Mouse (Mus musculus) MEL (cell line): ENCODE data around the gene Jarid2. TPM values are rescaled to one million over a fixed set of nuclear protein-coding genes. Genes with fewer than 3 reads are reported as not detected.

ENCODE experiments used
- DNase-seq: peaks from one replicate; pipeline ENCODE4 v3.0.0; 2011; ENCODE audit warnings: low read depth, low spot score
- H3K27ac ChIP-seq: 2 replicates; pipeline ENCODE4 v1.5.1; 2012; ENCODE audit warnings: low read depth, mild to moderate bottlenecking, control low read depth, low read length, moderate library complexity; ENCODE audit not compliant: control insufficient read depth
- H3K27me3 ChIP-seq, 2 experiments: fragments of 150-350 bp in 1 of 2; sonication (generic) in 1 of 2; 2 replicates each; pipeline ENCODE4 v1.6.1; 2012; ENCODE audit warnings: low read length in 2 of 2, mild to moderate bottlenecking in 2 of 2, improper control_type of control experiment in 1 of 2, moderate library complexity in 1 of 2; ENCODE audit not compliant: insufficient read depth in 2 of 2, control insufficient read depth in 1 of 2
- H3K36me3 ChIP-seq, 2 experiments: 2 replicates each; pipeline ENCODE4 v1.6.1; 2012 to 2014; ENCODE audit warnings: low read length in 2 of 2, improper control_type of control experiment in 1 of 2, inconsistent platforms in 1 of 2, mild to moderate bottlenecking in 1 of 2; ENCODE audit not compliant: insufficient read depth in 2 of 2, control insufficient read depth in 1 of 2
- H3K4me1 ChIP-seq, 2 experiments: fragments of 150-350 bp in 1 of 2; sonication (generic) in 1 of 2; 2 replicates each; pipeline ENCODE4 v1.6.1; 2012; ENCODE audit warnings: low read length in 2 of 2, improper control_type of control experiment in 1 of 2, mild to moderate bottlenecking in 1 of 2; ENCODE audit not compliant: insufficient read depth in 2 of 2, control insufficient read depth in 1 of 2
- H3K4me3 ChIP-seq, 2 experiments: fragments of 150-350 bp in 1 of 2; sonication (generic) in 1 of 2; 2 replicates each; pipeline ENCODE4 v1.5.1; 2012; ENCODE audit warnings: low read depth in 2 of 2, low read length in 2 of 2, mild to moderate bottlenecking in 2 of 2, moderate library complexity in 2 of 2, control low read depth in 1 of 2, improper control_type of control experiment in 1 of 2; ENCODE audit not compliant: control insufficient read depth in 1 of 2, insufficient read depth in 1 of 2
- H3K79me2 ChIP-seq: 2 replicates; pipeline ENCODE4 v1.6.1; 2012; ENCODE audit warnings: mild to moderate bottlenecking, low read length, moderate library complexity; ENCODE audit not compliant: control insufficient read depth, poor library complexity, insufficient read depth
- H3K9ac ChIP-seq: 2 replicates; pipeline ENCODE4 v1.6.1; 2012; ENCODE audit warnings: low read depth, mild to moderate bottlenecking, control low read depth, low read length, moderate library complexity; ENCODE audit not compliant: control insufficient read depth, poor library complexity, severe bottlenecking
- H3K9me3 ChIP-seq: fragments of 150-350 bp; sonication (generic); replicated peaks from 2 replicates; pipeline ENCODE4 v1.6.1; 2012; ENCODE audit warnings: mild to moderate bottlenecking, low read length, improper control_type of control experiment, moderate library complexity; ENCODE audit not compliant: insufficient read depth
- BHLHE40 ChIP-seq: IDR thresholded peaks from 2 replicates; pipeline ENCODE4 v1.6.1; 2012; ENCODE audit warnings: low read depth, mild to moderate bottlenecking, inconsistent platforms, low read length, improper control_type of control experiment, borderline replicate concordance
- CHD2 ChIP-seq: IDR thresholded peaks from 2 replicates; pipeline ENCODE4 v1.6.1; 2011; ENCODE audit warnings: low read length, improper control_type of control experiment
- CTCF ChIP-seq, 3 experiments: IDR thresholded peaks in 2 of 3; conservative IDR thresholded peaks in 1 of 3; 2 replicates each; pipeline ENCODE4 v1.5.1; 2011 to 2012; ENCODE audit warnings: low read length in 3 of 3, low read depth in 2 of 3, mild to moderate bottlenecking in 2 of 3, improper control_type of control experiment in 1 of 3, inconsistent platforms in 1 of 3, mixed read lengths in 1 of 3, moderate library complexity in 1 of 3; ENCODE audit not compliant: control insufficient read depth in 1 of 3, insufficient read depth in 1 of 3, poor library complexity in 1 of 3, severe bottlenecking in 1 of 3
- E2F4 ChIP-seq: IDR thresholded peaks from 2 replicates; pipeline ENCODE4 v1.6.1; 2011; ENCODE audit warnings: low read depth, low read length, improper control_type of control experiment, borderline replicate concordance
- ELF1 ChIP-seq: IDR thresholded peaks from 2 replicates; pipeline ENCODE4 v1.6.1; 2014; ENCODE audit warnings: low read depth, mild to moderate bottlenecking, inconsistent platforms, low read length, improper control_type of control experiment, moderate library complexity
- ETS1 ChIP-seq: IDR thresholded peaks from 2 replicates; pipeline ENCODE4 v1.6.1; 2012; ENCODE audit warnings: low read depth, mild to moderate bottlenecking, inconsistent platforms, low read length, improper control_type of control experiment, moderate library complexity
- GABPA ChIP-seq: IDR thresholded peaks from 2 replicates; pipeline ENCODE4 v1.6.1; 2012; ENCODE audit warnings: low read depth, mild to moderate bottlenecking, inconsistent platforms, low read length, improper control_type of control experiment, moderate library complexity
- HCFC1 ChIP-seq: IDR thresholded peaks from 2 replicates; pipeline ENCODE4 v1.6.1; 2012; ENCODE audit warnings: low read depth, mild to moderate bottlenecking, inconsistent platforms, low read length, improper control_type of control experiment, moderate library complexity
- JUND ChIP-seq: IDR thresholded peaks from 2 replicates; pipeline ENCODE4 v1.6.1; 2011; ENCODE audit warnings: low read depth, mild to moderate bottlenecking, improper control_type of control experiment, low read length
- KAT2A ChIP-seq: conservative IDR thresholded peaks from 2 replicates; pipeline ENCODE4 v1.6.1; 2012; ENCODE audit warnings: low read depth, low read length, improper control_type of control experiment, inconsistent platforms
- MAFK ChIP-seq: IDR thresholded peaks from 2 replicates; pipeline ENCODE4 v1.6.1; 2011; ENCODE audit warnings: low read depth, mild to moderate bottlenecking, low read length, improper control_type of control experiment, borderline replicate concordance
- MAX ChIP-seq: IDR thresholded peaks from 2 replicates; pipeline ENCODE4 v1.6.1; 2011; ENCODE audit warnings: low read length, improper control_type of control experiment
- MAZ ChIP-seq: IDR thresholded peaks from 2 replicates; pipeline ENCODE4 v1.6.1; 2012; ENCODE audit warnings: low read depth, mild to moderate bottlenecking, inconsistent platforms, low read length, improper control_type of control experiment
- MEF2A ChIP-seq: IDR thresholded peaks from 2 replicates; pipeline ENCODE4 v1.6.1; 2014; ENCODE audit warnings: low read depth, mild to moderate bottlenecking, inconsistent platforms, low read length, improper control_type of control experiment; ENCODE audit not compliant: poor library complexity, insufficient replicate concordance, severe bottlenecking; ENCODE audit errors: extremely low read depth
- MYB ChIP-seq: IDR thresholded peaks from 2 replicates; pipeline ENCODE4 v1.6.1; 2011; ENCODE audit warnings: mild to moderate bottlenecking, low read depth, low read length, improper control_type of control experiment
- NRF1 ChIP-seq: IDR thresholded peaks from 2 replicates; pipeline ENCODE4 v1.6.1; 2014; ENCODE audit warnings: low read depth, mild to moderate bottlenecking, inconsistent platforms, low read length, improper control_type of control experiment, moderate library complexity; ENCODE audit not compliant: poor library complexity, insufficient read depth, severe bottlenecking
- POLR2AphosphoS2 ChIP-seq: IDR thresholded peaks from 2 replicates; pipeline ENCODE4 v1.6.1; 2011; ENCODE audit warnings: low read length, improper control_type of control experiment
- POLR2AphosphoS5 ChIP-seq: IDR thresholded peaks from 2 replicates; pipeline ENCODE4 v1.6.1; 2012; ENCODE audit warnings: low read depth, borderline replicate concordance, mild to moderate bottlenecking, inconsistent platforms, low read length, moderate library complexity, mixed read lengths
- RAD21 ChIP-seq: IDR thresholded peaks from 2 replicates; pipeline ENCODE4 v1.6.1; 2011; ENCODE audit warnings: mild to moderate bottlenecking, low read depth, low read length, improper control_type of control experiment
- SIN3A ChIP-seq: IDR thresholded peaks from 2 replicates; pipeline ENCODE4 v1.6.1; 2012; ENCODE audit warnings: low read length, improper control_type of control experiment, inconsistent platforms
- SMC3 ChIP-seq: IDR thresholded peaks from 2 replicates; pipeline ENCODE4 v1.6.1; 2011; ENCODE audit warnings: low read depth, low read length, improper control_type of control experiment
- TAL1 ChIP-seq: IDR thresholded peaks from 2 replicates; pipeline ENCODE4 v1.6.1; 2012; ENCODE audit warnings: mild to moderate bottlenecking, inconsistent platforms, low read length, moderate library complexity, mixed read lengths
- TBP ChIP-seq: IDR thresholded peaks from 2 replicates; pipeline ENCODE4 v1.8.0; 2011; ENCODE audit warnings: low read depth, low read length, improper control_type of control experiment
- UBTF ChIP-seq: IDR thresholded peaks from 2 replicates; pipeline ENCODE4 v1.6.1; 2012; ENCODE audit warnings: low read depth, mild to moderate bottlenecking, inconsistent platforms, low read length, improper control_type of control experiment, moderate library complexity, borderline replicate concordance; ENCODE audit not compliant: insufficient read depth
- USF1 ChIP-seq: IDR thresholded peaks from 2 replicates; pipeline ENCODE4 v1.6.1; 2014; ENCODE audit warnings: low read depth, mild to moderate bottlenecking, inconsistent platforms, low read length, improper control_type of control experiment, moderate library complexity
- USF2 ChIP-seq, 2 experiments: IDR thresholded peaks; 2 replicates each; pipeline ENCODE4 v1.6.1; 2011 to 2012; ENCODE audit warnings: improper control_type of control experiment in 2 of 2, low read length in 2 of 2, borderline replicate concordance in 1 of 2, inconsistent platforms in 1 of 2, low read depth in 1 of 2, mild to moderate bottlenecking in 1 of 2; ENCODE audit not compliant: insufficient read depth in 1 of 2
- ZC3H11A ChIP-seq: IDR thresholded peaks from 2 replicates; pipeline ENCODE4 v1.6.1; 2012; ENCODE audit warnings: low read depth, mild to moderate bottlenecking, inconsistent platforms, low read length, improper control_type of control experiment
- ZKSCAN1 ChIP-seq: IDR thresholded peaks from 2 replicates; pipeline ENCODE4 v1.6.1; 2012; ENCODE audit warnings: low read depth, mild to moderate bottlenecking, inconsistent platforms, low read length, improper control_type of control experiment, moderate library complexity
- ZNF384 ChIP-seq: IDR thresholded peaks from 2 replicates; pipeline ENCODE4 v1.6.1; 2012; ENCODE audit warnings: low read depth, mild to moderate bottlenecking, inconsistent platforms, low read length, improper control_type of control experiment
- polyA plus RNA-seq, 2 experiments: library from polyadenylated mRNA; stranded (reverse) in 1 of 2; unstranded in 1 of 2; fragments of >175 nt in 1 of 2; fragments of >200 nt in 1 of 2; gene quantifications; 2 replicates each; pipeline versions ENCODE4 v1.2.1 to v1.2.4; 2012; ENCODE audit warnings: low replicate concordance in 2 of 2, low read depth in 1 of 2; ENCODE audit not compliant: insufficient read length in 2 of 2, insufficient read depth in 1 of 2, missing spikeins in 1 of 2
- total RNA-seq: library from RNA; depleted of rRNA; stranded (reverse); fragments of 300-350 nt; gene quantifications from 2 replicates; pipeline ENCODE4 v1.2.3, GENCODE M21; 2012

The Jarid2 gene
- total and polyA plus RNA-seq, 3 experiments: 5.4 to 76.5 (median 21.2) TPM

- H3K36me3 ChIP-seq: no peaks in the 10 kb centered on the region; a peak in 1 of 4 replicates
- no peaks in the 10 kb centered on the region for H3K9me3 ChIP-seq
- H3K27ac ChIP-seq: no peak overlapping the region
- H3K9ac ChIP-seq: no peak overlapping the region
- H3K27me3 ChIP-seq: no peaks in the 10 kb centered on the region
- H3K4me3 ChIP-seq: no peak overlapping the region
- no peaks in the 10 kb centered on the region for H3K79me2 ChIP-seq
- no peak for DNase-seq
- H3K4me1 ChIP-seq: no peaks in the 10 kb centered on the region
- TF ChIP-seq JUND: no peak
- TF ChIP-seq CHD2: no peak
- TF ChIP-seq E2F4: no peak
- no peak for TF ChIP-seq ZC3H11A
- TF ChIP-seq POLR2AphosphoS2: no peak
- no peak for TF ChIP-seq MYB
- TF ChIP-seq MAX: no peak
- TF ChIP-seq USF1: no peak
- TF ChIP-seq UBTF: no peak
- TF ChIP-seq ZNF384: no peak
- TF ChIP-seq RAD21: no peak
- TF ChIP-seq TBP: no peak
- no peak for TF ChIP-seq ZKSCAN1
- no peak for TF ChIP-seq SIN3A
- TF ChIP-seq KAT2A: no peak
- no peak for TF ChIP-seq ELF1
- TF ChIP-seq MEF2A: no peak
- TF ChIP-seq BHLHE40: no peak
- TF ChIP-seq MAZ: no peak
- no peak for TF ChIP-seq HCFC1
- TF ChIP-seq, all 39 proteins: peak for 0
Measured at GRCm38 (mm10) chr13:44953546-44954231, 224.4 kb downstream of the Jarid2 start.

- TF ChIP-seq ELF1 (no peak), SMC3 (no peak), NRF1 (no peak), TAL1 (no peak), KAT2A (no peak), E2F4 (no peak), MAFK (no peak), POLR2AphosphoS5 (no peak), USF2 (IDR thresholded peaks at IDR 0.05; ENCODE audit: borderline replicate concordance in 1 of 2, insufficient read depth in 1 of 2, low read depth in 1 of 2, low read length in 2 of 2) (no peak), USF1 (no peak), MEF2A (no peak), SIN3A (no peak), GABPA (no peak), ETS1 (no peak), MAX (no peak), ZNF384 (no peak), CTCF (IDR thresholded peaks at IDR 0.05 in 2 of 3, conservative IDR thresholded peaks at IDR 0.05 in 1 of 3; ENCODE audit: control insufficient read depth in 1 of 3, insufficient read depth in 1 of 3, low read depth in 2 of 3, low read length in 3 of 3, poor library complexity in 1 of 3, severe bottlenecking in 1 of 3) (no peak)
- H3K9me3 ChIP-seq: no peaks in the 10 kb centered on the region
- no peak overlapping the region for H3K27ac ChIP-seq
- no peak overlapping the region for H3K9ac ChIP-seq
- no peak for DNase-seq
- H3K4me1 ChIP-seq: no peaks in the 10 kb centered on the region
- no peaks in the 10 kb centered on the region for H3K27me3 ChIP-seq
- no peaks in the 10 kb centered on the region for H3K79me2 ChIP-seq
- H3K36me3 ChIP-seq: no peaks in the 10 kb centered on the region; a peak in 1 of 4 replicates
- H3K4me3 ChIP-seq: no peak overlapping the region
Measured at GRCm38 (mm10) chr13:44954232-44954568, 224.9 kb downstream of the Jarid2 start.
